Mouse (Mus musculus): ENCODE data around the gene Ttc13.

GRCm38 (mm10) chr8:124651776-124652175 is 70.0 kb downstream of the Ttc13 start:
- no peak for TF ChIP-seq CTCF (IDR thresholded peaks at IDR 0.05; ENCODE audit: low read depth, low read length)
- no peak for TF ChIP-seq GATA1 (IDR thresholded peaks at IDR 0.05; ENCODE audit: borderline replicate concordance, low read length)
- no peak for TF ChIP-seq TAL1 (conservative IDR thresholded peaks at IDR 0.05; ENCODE audit: low read depth, low read length)
